Mouse (Mus musculus): Measurements from ENCODE around the gene Asxl2. TPM values are rescaled to one million over a fixed set of nuclear protein-coding genes. Genes with fewer than 3 reads are reported as not detected.
"Not testable (repeated sequence)": the region's sequence is repeated elsewhere in the genome, so short reads cannot be mapped to it uniquely, and the experiment has no call there.

Asxl2 gene
- polyA plus RNA-seq, 1 experiment from 2014 or later = 18.6 TPM

- ATAC-seq (ENCODE audit: low FRiP score, low read depth); H3K4me3 ChIP-seq; H3K9me3 ChIP-seq; H3K9ac ChIP-seq; H3K27ac ChIP-seq; H3K27me3 ChIP-seq; H3K4me1 ChIP-seq; H3K4me2 ChIP-seq (replicated peaks): not testable (repeated sequence)
- WGBS = 97% methylated on average over 3 of the region's 3 CpGs
- H3K36me3 ChIP-seq = peaks cover 54% of the 10 kb centered on the region
These were observed 21.0 kb upstream of the Asxl2 start for GRCm38 (mm10) chr12:3405662-3406061.

DNA sequence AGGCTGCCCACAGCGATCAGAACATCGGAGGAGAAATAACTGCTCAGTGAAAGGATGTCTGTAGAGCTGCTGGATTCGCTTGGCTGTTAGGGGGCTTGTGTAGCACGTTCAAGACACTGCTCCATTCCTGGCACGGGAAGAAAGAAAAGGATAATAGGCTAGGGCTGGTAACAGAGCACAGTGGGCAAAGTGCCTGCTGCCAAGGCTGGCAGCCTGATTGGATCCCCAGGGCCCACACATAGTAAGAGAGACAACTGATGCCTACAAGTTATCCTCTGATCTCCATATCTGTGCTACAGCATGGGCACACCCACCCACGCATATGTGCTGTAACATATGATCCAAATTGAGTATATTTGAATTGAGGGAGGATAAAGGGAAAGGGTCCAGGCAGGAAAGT, 20.1 kb upstream of the Asxl2 start:
- H3K9ac ChIP-seq = no peak overlapping the region
- no peaks in the 10 kb centered on the region for H3K9me3 ChIP-seq
- H3K4me3 ChIP-seq = no peak overlapping the region
- peaks cover 46% of the 10 kb centered on the region for H3K36me3 ChIP-seq
- WGBS = 88% methylated on average over 6 of the region's 6 CpGs
- no peak overlapping the region for H3K4me2 ChIP-seq (replicated peaks)
- no peak for ATAC-seq (ENCODE audit: low FRiP score, low read depth)
- no peaks in the 10 kb centered on the region for H3K27me3 ChIP-seq
- H3K27ac ChIP-seq = no peak overlapping the region
- no peaks in the 10 kb centered on the region for H3K4me1 ChIP-seq

- H3K4me1 ChIP-seq = no peaks in the 10 kb centered on the region
- peaks cover 36% of the 10 kb centered on the region for H3K36me3 ChIP-seq
- no peak for ATAC-seq (ENCODE audit: low FRiP score, low read depth)
- 86% methylated on average over 4 of the region's 4 CpGs for WGBS
- H3K4me2 ChIP-seq (replicated peaks) = no peak overlapping the region
- H3K27me3 ChIP-seq = no peaks in the 10 kb centered on the region
- H3K9ac ChIP-seq = no peak overlapping the region
- no peak overlapping the region for H3K4me3 ChIP-seq
- no peak overlapping the region for H3K27ac ChIP-seq
- H3K9me3 ChIP-seq = no peaks in the 10 kb centered on the region
These were observed 11.7 kb upstream of the Asxl2 start for GRCm38 (mm10) chr12:3414956-3415355.

DNA sequence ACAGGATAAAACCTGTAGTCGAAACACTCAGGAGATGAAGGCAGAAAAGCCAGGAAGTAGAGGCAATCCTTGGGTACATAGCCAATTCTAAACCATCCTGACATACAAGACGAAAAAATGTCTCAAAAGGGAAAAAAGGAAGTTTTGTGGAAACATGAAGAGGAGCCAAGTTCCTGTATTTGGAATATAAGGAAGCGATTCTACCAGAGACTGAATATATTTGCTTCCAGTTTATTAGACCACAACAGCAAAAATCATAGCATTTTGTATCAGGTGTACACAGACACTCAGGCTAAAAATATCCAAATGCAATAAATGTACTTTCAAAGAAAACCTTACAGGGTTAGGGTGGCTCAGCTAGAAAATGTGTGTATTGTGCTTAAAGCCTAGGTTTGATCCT, 7.9 kb upstream of the Asxl2 start:
- Histone ChIP-seq H3K4me3 (no peak overlapping the region), H3K9me3 (no peaks in the 10 kb centered on the region), H3K27ac (no peak overlapping the region), H3K27me3 (no peaks in the 10 kb centered on the region), H3K4me2 (replicated peaks) (no peak overlapping the region), H3K36me3 (peaks cover 51% of the 10 kb centered on the region), H3K9ac (no peak overlapping the region), H3K4me1 (no peaks in the 10 kb centered on the region)
- ATAC-seq (ENCODE audit: low FRiP score, low read depth) = no peak
- 86% methylated on average over 3 of the region's 3 CpGs for WGBS

- H3K9me3 ChIP-seq = no peaks in the 10 kb centered on the region
- H3K4me2 ChIP-seq (replicated peaks) = no peak overlapping the region
- no peak overlapping the region for H3K9ac ChIP-seq
- H3K27me3 ChIP-seq = no peaks in the 10 kb centered on the region
- no peak for ATAC-seq (ENCODE audit: low FRiP score, low read depth)
- H3K27ac ChIP-seq = no peak overlapping the region
- H3K36me3 ChIP-seq = peaks cover 45% of the 10 kb centered on the region
- H3K4me3 ChIP-seq = no peak overlapping the region
- WGBS = 91% methylated on average over 2 of the region's 2 CpGs
- peaks cover 14% of the 10 kb centered on the region for H3K4me1 ChIP-seq
These were observed 6.1 kb upstream of the Asxl2 start for GRCm38 (mm10) chr12:3420519-3420918.

DNA sequence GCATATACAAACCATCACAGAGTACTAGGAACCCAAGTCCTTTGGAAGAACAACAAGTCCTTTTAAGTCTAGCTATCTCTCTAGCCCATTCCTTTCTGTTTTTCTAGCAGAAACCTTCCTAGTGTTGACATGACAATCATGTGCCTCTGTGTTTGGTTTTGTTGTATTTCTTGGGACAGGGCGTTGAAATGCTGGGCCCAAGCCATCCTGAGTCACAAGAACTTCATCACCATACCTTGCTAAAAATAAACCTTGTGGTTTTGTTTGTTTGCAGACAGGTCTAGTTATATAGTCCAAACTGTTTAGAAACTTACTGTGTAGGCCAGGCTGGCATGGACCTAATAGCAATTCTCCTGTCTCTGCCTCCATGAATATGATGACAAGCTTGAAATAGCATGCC, 3.9 kb upstream of the Asxl2 start:
- no peak for ATAC-seq (ENCODE audit: low FRiP score, low read depth)
- Histone ChIP-seq H3K4me1 (peaks cover 17% of the 10 kb centered on the region), H3K4me3 (no peak overlapping the region), H3K9ac (no peak overlapping the region), H3K27ac (no peak overlapping the region), H3K4me2 (replicated peaks) (no peak overlapping the region), H3K27me3 (no peaks in the 10 kb centered on the region), H3K36me3 (peaks cover 28% of the 10 kb centered on the region), H3K9me3 (no peaks in the 10 kb centered on the region)
- 94% methylated on average over 1 of the region's 1 CpGs for WGBS

- H3K36me3 ChIP-seq = peaks cover 27% of the 10 kb centered on the region
- peaks cover 22% of the 10 kb centered on the region for H3K4me1 ChIP-seq
- H3K27me3 ChIP-seq = no peaks in the 10 kb centered on the region
- no peak overlapping the region for H3K27ac ChIP-seq
- no peak for ATAC-seq (ENCODE audit: low FRiP score, low read depth)
- 88% methylated on average over 2 of the region's 2 CpGs for WGBS
- no peaks in the 10 kb centered on the region for H3K9me3 ChIP-seq
- no peak overlapping the region for H3K4me3 ChIP-seq
- no peak overlapping the region for H3K4me2 ChIP-seq (replicated peaks)
- H3K9ac ChIP-seq = no peak overlapping the region
These were observed 2.5 kb upstream of the Asxl2 start for GRCm38 (mm10) chr12:3424179-3424578.

DNA sequence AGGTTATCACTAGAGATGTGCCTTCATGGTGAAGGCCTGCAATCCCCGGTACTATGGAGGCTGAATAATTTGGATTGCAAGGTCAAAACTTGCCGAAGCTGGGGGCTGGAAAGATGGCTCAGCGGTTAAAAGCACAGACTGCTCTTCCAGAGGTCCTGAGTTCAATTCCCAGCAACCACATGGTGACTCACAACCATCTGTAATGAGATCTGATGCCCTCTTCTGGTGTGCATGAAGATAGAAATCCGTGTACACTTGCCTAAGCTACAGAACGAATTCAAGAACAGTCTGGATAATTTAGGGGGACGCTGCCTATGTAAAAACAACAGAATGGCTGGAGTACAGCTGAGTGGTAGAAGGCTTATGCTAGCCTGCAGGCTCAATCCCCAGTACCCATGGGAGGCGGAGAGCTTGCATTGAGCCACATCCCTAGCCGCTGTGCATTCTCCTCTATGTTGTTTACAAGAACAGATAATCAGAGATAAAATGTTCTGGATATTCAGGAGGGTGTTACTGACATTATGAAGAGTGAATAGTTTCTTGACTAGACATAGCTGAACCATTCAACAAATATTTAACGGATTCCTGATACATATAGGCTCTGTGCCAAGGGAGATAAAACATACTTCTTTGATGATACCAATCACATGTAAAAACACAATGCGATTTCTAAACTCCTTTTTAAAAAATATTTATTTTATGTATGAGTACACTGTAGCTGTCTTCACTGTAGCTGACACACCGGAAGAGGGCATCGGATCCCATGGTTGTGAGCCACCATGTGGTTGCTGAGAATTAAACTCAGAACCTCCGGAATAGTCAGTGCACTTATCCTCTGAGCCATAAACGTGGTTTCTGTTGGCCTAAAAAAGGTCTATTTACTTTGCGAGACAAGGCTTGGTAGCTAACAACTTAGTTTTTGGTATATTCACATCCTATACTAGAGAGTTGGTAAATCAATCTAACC, 999 bp upstream of the Asxl2 start:
- ATAC-seq (ENCODE audit: low FRiP score, low read depth) = peak; percentile 26; the same call in 1 of the 2 replicates
- Histone ChIP-seq H3K36me3 (peaks cover 20% of the 10 kb centered on the region), H3K4me1 (peaks cover 22% of the 10 kb centered on the region), H3K9ac (peak overlapping the region; percentile 54), H3K4me3 (peak overlapping the region; percentile 98), H3K27ac (peak overlapping the region; percentile 96; the same call in 1 of the 2 replicates), H3K27me3 (no peaks in the 10 kb centered on the region), H3K9me3 (no peaks in the 10 kb centered on the region), H3K4me2 (replicated peaks) (peak overlapping the region; percentile 66)
- 46% methylated on average over 15 of the region's 15 CpGs for whole genome bisulfite sequencing

GRCm38 (mm10) chr12:3427067-3427889, 621 bp downstream of the Asxl2 start:
- H3K4me3 ChIP-seq = peak overlapping the region; percentile 98
- H3K9ac ChIP-seq = peak overlapping the region; percentile 95
- H3K27me3 ChIP-seq = no peaks in the 10 kb centered on the region
- no peaks in the 10 kb centered on the region for H3K9me3 ChIP-seq
- peak; percentile 51 for ATAC-seq (ENCODE audit: low FRiP score, low read depth)
- peak overlapping the region; percentile 96 for H3K27ac ChIP-seq
- H3K36me3 ChIP-seq = peaks cover 6% of the 10 kb centered on the region
- H3K4me2 ChIP-seq (replicated peaks) = peak overlapping the region; percentile 65
- peaks cover 22% of the 10 kb centered on the region for H3K4me1 ChIP-seq
- under 1% methylated on average over 65 of the region's 65 CpGs for WGBS

DNA sequence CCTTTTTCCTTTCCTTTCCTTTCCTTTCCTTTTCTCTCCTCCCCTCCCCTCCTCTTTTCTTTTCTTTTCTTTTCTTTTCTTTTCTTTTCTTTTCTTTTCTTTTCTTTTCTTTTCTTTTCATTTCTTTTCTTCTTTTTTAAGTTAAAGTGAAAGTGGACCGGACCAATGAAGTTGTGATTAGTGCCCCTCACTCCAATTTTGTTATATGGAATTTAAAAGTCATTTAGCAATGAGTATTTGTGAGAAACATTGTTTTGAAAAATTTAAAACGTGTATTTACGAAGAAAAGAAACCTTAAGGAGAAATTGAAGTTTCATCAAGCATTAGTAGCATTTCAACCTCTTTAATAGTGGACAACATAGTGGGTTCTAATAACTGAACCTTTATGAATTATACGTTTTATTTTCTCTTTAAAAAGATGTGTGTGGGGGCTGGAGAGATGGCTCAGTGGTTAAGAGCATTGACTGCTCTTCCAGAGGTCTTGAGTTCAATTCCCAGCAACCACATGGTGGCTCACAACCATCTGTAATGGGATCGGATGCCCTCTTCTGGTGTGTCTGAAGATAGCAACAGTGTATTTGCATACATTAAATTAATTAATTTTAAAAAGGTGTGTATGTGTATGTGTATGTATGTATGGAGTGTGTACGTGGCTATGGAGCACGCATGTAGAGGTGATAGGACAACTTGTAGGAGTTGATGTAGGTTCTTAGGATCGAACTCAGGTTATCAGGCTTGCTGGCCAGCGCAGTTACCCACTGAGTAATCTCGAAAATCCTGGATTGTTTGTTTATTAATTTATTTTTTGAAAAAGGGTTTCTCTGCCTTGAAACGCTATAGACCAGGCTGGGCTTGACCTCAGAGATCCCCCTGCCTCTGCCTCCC, 1.5 kb downstream of the Asxl2 start:
- 66% methylated on average over 11 of the region's 11 CpGs for WGBS

GRCm38 (mm10) chr12:3429681-3430442, 3.2 kb downstream of the Asxl2 start:
- H3K36me3 ChIP-seq = peaks cover 10% of the 10 kb centered on the region
- no peak overlapping the region for H3K4me3 ChIP-seq
- ATAC-seq (ENCODE audit: low FRiP score, low read depth) = no peak
- peaks cover 14% of the 10 kb centered on the region for H3K4me1 ChIP-seq
- 85% methylated on average over 2 of the region's 2 CpGs for WGBS
- H3K27ac ChIP-seq = no peak overlapping the region
- no peak overlapping the region for H3K9ac ChIP-seq
- no peak overlapping the region for H3K4me2 ChIP-seq (replicated peaks)
- no peaks in the 10 kb centered on the region for H3K27me3 ChIP-seq
- no peaks in the 10 kb centered on the region for H3K9me3 ChIP-seq

More for the DNA sequence above, 1.5 kb downstream of the Asxl2 start:
- no peak for ATAC-seq (ENCODE audit: low FRiP score, low read depth)
- Histone ChIP-seq H3K4me3 (peak overlapping the region; percentile 98), H3K36me3 (no peaks in the 10 kb centered on the region), H3K9me3 (no peaks in the 10 kb centered on the region), H3K4me1 (peaks cover 22% of the 10 kb centered on the region), H3K9ac (no peak overlapping the region), H3K4me2 (replicated peaks) (peak overlapping the region; percentile 65), H3K27me3 (no peaks in the 10 kb centered on the region), H3K27ac (no peak overlapping the region)
